Mouse (Mus musculus): ENCODE results near the gene Mcam. TPM values are rescaled to one million over a fixed set of nuclear protein-coding genes. Genes with fewer than 3 reads are reported as not detected.

Mcam gene
- polyA plus RNA-seq, 1 experiment, result 219 TPM

- DNase-seq (ENCODE audit: low spot score), result no peak
These were observed 1.6 kb downstream of the Mcam start for GRCm38 (mm10) chr9:44135731-44136411.

GRCm38 (mm10) chr9:44137846-44138245 lies 3.6 kb downstream of the Mcam start:
- DNase-seq (ENCODE audit: low spot score), result no peak

- no peak for DNase-seq (ENCODE audit: low spot score)
These were observed 7.7 kb downstream of the Mcam start for GRCm38 (mm10) chr9:44141951-44142350.

- no peak for DNase-seq (ENCODE audit: low spot score)
These were observed 9.2 kb downstream of the Mcam start for GRCm38 (mm10) chr9:44143421-44143820.

- no peak for DNase-seq (ENCODE audit: low spot score)
These were observed 9.9 kb downstream of the Mcam start for GRCm38 (mm10) chr9:44144023-44144717.

- DNase-seq (ENCODE audit: low spot score), result no peak
These were observed 10.4 kb downstream of the Mcam start for GRCm38 (mm10) chr9:44144718-44145060.

- no peak for DNase-seq (ENCODE audit: low spot score)
These were observed 13.0 kb downstream of the Mcam start for GRCm38 (mm10) chr9:44147290-44147689.

GRCm38 (mm10) chr9:44159886-44160285 lies 25.6 kb downstream of the Mcam start:
- no peak for DNase-seq (ENCODE audit: low spot score)

GRCm38 (mm10) chr9:44168931-44169330 lies 34.7 kb downstream of the Mcam start:
- DNase-seq (ENCODE audit: low spot score), result no peak

- no peak for DNase-seq (ENCODE audit: low spot score)
These were observed 36.5 kb downstream of the Mcam start for GRCm38 (mm10) chr9:44170691-44171151.

- no peak for DNase-seq (ENCODE audit: low spot score)
These were observed 41.3 kb downstream of the Mcam start for GRCm38 (mm10) chr9:44175556-44175955.

- DNase-seq (ENCODE audit: low spot score), result no peak
These were observed 41.7 kb downstream of the Mcam start for GRCm38 (mm10) chr9:44175957-44176356.

- no peak for DNase-seq (ENCODE audit: low spot score)
These were observed 43.1 kb downstream of the Mcam start for GRCm38 (mm10) chr9:44177405-44177804.

- DNase-seq (ENCODE audit: low spot score), result no peak
These were observed 44.1 kb downstream of the Mcam start for GRCm38 (mm10) chr9:44178389-44178788.

- DNase-seq (ENCODE audit: low spot score), result no peak
These were observed 44.5 kb downstream of the Mcam start for GRCm38 (mm10) chr9:44178811-44179210.

- DNase-seq (ENCODE audit: low spot score), result no peak
These were observed 47.3 kb downstream of the Mcam start for GRCm38 (mm10) chr9:44181537-44181936.

- no peak for DNase-seq (ENCODE audit: low spot score)
These were observed 48.0 kb downstream of the Mcam start for GRCm38 (mm10) chr9:44182260-44182659.

GRCm38 (mm10) chr9:44188223-44188622 lies 54.0 kb downstream of the Mcam start:
- no peak for DNase-seq (ENCODE audit: low spot score)

GRCm38 (mm10) chr9:44191166-44191565 lies 56.9 kb downstream of the Mcam start:
- no peak for DNase-seq (ENCODE audit: low spot score)

GRCm38 (mm10) chr9:44192312-44192711 lies 58.0 kb downstream of the Mcam start:
- DNase-seq (ENCODE audit: low spot score), result no peak
